Comparison of ENCODE assay signal across 11 mouse cellular contexts in genomic region chr5:139722709-139723108, GRCm38 (mm10). TPM values are rescaled to one million over a fixed set of nuclear protein-coding genes. Genes with fewer than 3 reads are reported as not detected.
A peak's percentile ranks its signal among the peaks of the same experiment; 100 is the strongest.
DNase-seq lines count a peak whose midpoint lies in the region; ATAC-seq lines count a peak whose summit lies in the region.
"Had no signal": no experiment of that assay in that cellular context is flagged by ENCODE, and none has a peak within 500 bp of the region (broad histone marks: within the 10 kb centered on the region; RNA-seq: fewer than 3 reads in every experiment).

No protein-coding gene starts in this region.

- peak; percentile 47 for DNase-seq in embryo, embryonic 10 days (ENCODE audit: low spot score)
- no peak for DNase-seq in embryo, embryonic 9.5 days (ENCODE audit: extremely low spot score)
- peak; percentile 32 for DNase-seq in lung, postnatal 10 days
- DNase-seq in lung, postnatal 14 days = no peak
- DNase-seq in retina, embryonic 14.5 days (ENCODE audit: low spot score) = peak; percentile 28
- no peak for DNase-seq in gastrocnemius, postnatal 25 days
- DNase-seq in urinary bladder, postnatal 25 days (ENCODE audit: low spot score) = no peak
- DNase-seq: cerebellum, postnatal 25 days; gastrocnemius, postnatal 10 days; heart, postnatal 36 days had no signal

- peak; percentile 41; the same call in 1 of the 2 replicates for ATAC-seq in erythroid progenitor cell, adult 5-6 weeks (replicated peaks; ENCODE audit: low FRiP score, poor library complexity, severe bottlenecking)

RNA-seq across cellular contexts. Expression of gene Micall2, which starts 13.4 kb away (rescaled TPM):
- 42.8 and 81.4 TPM in 2 replicates for total RNA-seq in erythroid progenitor cell, adult 5-6 weeks (2015; ENCODE audit: low replicate concordance)
- 58.5 and 59.2 TPM in 2 replicates for total RNA-seq in erythroid progenitor cell, adult 5-6 weeks (2017; ENCODE audit: low replicate concordance)
- 1 to 10 TPM in 1 of 2 experiments, under 1 TPM in 1; 0.64 to 1.3 TPM for total RNA-seq in gastrocnemius, postnatal 25 days (2021)

RNA-seq across cellular contexts. Expression of gene Ints1, which starts 52.8 kb away (rescaled TPM):
- total RNA-seq in erythroid progenitor cell, adult 5-6 weeks (2015; ENCODE audit: low replicate concordance) = 46.5 and 59.1 TPM in 2 replicates
- total RNA-seq in erythroid progenitor cell, adult 5-6 weeks (2017; ENCODE audit: low replicate concordance) = 31.3 and 72.7 TPM in 2 replicates
- total RNA-seq in gastrocnemius, postnatal 25 days (2021) = 10 to 100 TPM; 25.6 to 32.1 TPM

Comparison
In these comparisons a context has a peak if more than half of its experiments do, and no peak if none do; other contexts are left out.
1. DNase-seq: peak in embryo, embryonic 10 days (single experiment), lung, postnatal 10 days (single experiment) and retina, embryonic 14.5 days (single experiment); none in embryo, embryonic 9.5 days (single experiment), lung, postnatal 14 days (single experiment), gastrocnemius, postnatal 25 days (single experiment) and urinary bladder, postnatal 25 days (single experiment).
2. RNA of gene Micall2, which starts 13.4 kb away (total RNA-seq): 42.8 to 81.4 TPM in erythroid progenitor cell, adult 5-6 weeks; 0.64 to 1.3 TPM in gastrocnemius, postnatal 25 days; every median in the first group is over 10 times any median in the second.